Mouse (Mus musculus) liver, adult 2 months (tissue): ENCODE data around the gene St7. TPM values are rescaled to one million over a fixed set of nuclear protein-coding genes. Genes with fewer than 3 reads are reported as not detected.

Source experiments
- DNase-seq: peaks from one replicate; pipeline ENCODE4 v3.0.0-alpha.2; 2011; ENCODE audit warnings: low read depth, low spot score; ENCODE audit errors: extremely low read depth
- H3K27ac ChIP-seq: fragments of 200-500 bp; replicated peaks from 2 replicates; pipeline ENCODE4 v1.5.1; 2012; ENCODE audit warnings: low read depth, mild to moderate bottlenecking, control low read depth, inconsistent platforms, low read length; ENCODE audit not compliant: insufficient read depth
- H3K27me3 ChIP-seq: fragments of 200-500 bp; 2 replicates; pipeline ENCODE4 v1.6.1; 2012; ENCODE audit warnings: mild to moderate bottlenecking, moderate library complexity, low read length, inconsistent platforms; ENCODE audit not compliant: control insufficient read depth, insufficient read depth
- H3K36me3 ChIP-seq: fragments of 200-500 bp; 2 replicates; pipeline ENCODE4 v1.6.1; 2012; ENCODE audit warnings: low read length, inconsistent platforms; ENCODE audit not compliant: control insufficient read depth, insufficient read depth
- H3K4me1 ChIP-seq: fragments of 200-500 bp; 2 replicates; pipeline ENCODE4 v1.6.1; 2011; ENCODE audit warnings: low read length; ENCODE audit not compliant: control insufficient read depth, insufficient read depth
- H3K4me3 ChIP-seq: fragments of 200-500 bp; 2 replicates; pipeline ENCODE4 v1.5.1; 2011; ENCODE audit warnings: low read depth, mild to moderate bottlenecking, control low read depth, low read length, moderate library complexity; ENCODE audit not compliant: insufficient read depth
- H3K79me2 ChIP-seq: fragments of 200-500 bp; 2 replicates; pipeline ENCODE4 v1.6.1; 2012; ENCODE audit warnings: inconsistent platforms, mild to moderate bottlenecking, low read length, moderate library complexity; ENCODE audit not compliant: control insufficient read depth, insufficient read depth
- H3K9ac ChIP-seq: fragments of 200-500 bp; 2 replicates; pipeline ENCODE4 v1.6.1; 2012; ENCODE audit warnings: low read depth, mild to moderate bottlenecking, control low read depth, inconsistent platforms, low read length
- CTCF ChIP-seq: fragments of 200-500 bp; IDR thresholded peaks from 2 replicates; pipeline ENCODE4 v1.5.1; 2011; ENCODE audit warnings: low read depth, low read length, control low read depth
- POLR2A ChIP-seq: fragments of 200-500 bp; IDR thresholded peaks from 2 replicates; pipeline ENCODE4 v1.6.1; 2011; ENCODE audit warnings: low read length, control low read depth; ENCODE audit not compliant: insufficient read depth; ENCODE audit errors: extremely low read depth
- WGBS: fragments of 180-500 bp; shearing (Covaris S2); methylation state at CpG from one replicate; pipeline ENCODE4 v1.1.7; 2018; 5-methylcytosine and 5-hydroxymethylcytosine counted together
- polyA plus RNA-seq: library from polyadenylated mRNA; depleted of rRNA; stranded (reverse); fragments of >200 nt; gene quantifications from 2 replicates; pipeline ENCODE4 v1.2.3, GENCODE M21; 2012
- total RNA-seq: library from RNA; depleted of rRNA; stranded (reverse); fragments of >200 nt; gene quantifications from 2 replicates; pipeline ENCODE4 v1.2.3, GENCODE M21; 2014

St7 gene
- total and polyA plus RNA-seq, 2 experiments, result 5.7 to 8.8 TPM

- Histone ChIP-seq H3K79me2 (no peaks in the 10 kb centered on the region), H3K27ac (no peak overlapping the region), H3K9ac (no peak overlapping the region), H3K27me3 (no peaks in the 10 kb centered on the region), H3K4me1 (no peaks in the 10 kb centered on the region), H3K36me3 (no peaks in the 10 kb centered on the region; the same call in 1 of the 2 replicates), H3K4me3 (no peak overlapping the region)
- WGBS, result 97% methylated on average over 3 of the region's 3 CpGs
- TF ChIP-seq POLR2A, result no peak
- TF ChIP-seq CTCF, result no peak
- DNase-seq, result no peak
These were observed 183.4 kb downstream of the St7 start for GRCm38 (mm10) chr6:17876023-17876613.

DNA sequence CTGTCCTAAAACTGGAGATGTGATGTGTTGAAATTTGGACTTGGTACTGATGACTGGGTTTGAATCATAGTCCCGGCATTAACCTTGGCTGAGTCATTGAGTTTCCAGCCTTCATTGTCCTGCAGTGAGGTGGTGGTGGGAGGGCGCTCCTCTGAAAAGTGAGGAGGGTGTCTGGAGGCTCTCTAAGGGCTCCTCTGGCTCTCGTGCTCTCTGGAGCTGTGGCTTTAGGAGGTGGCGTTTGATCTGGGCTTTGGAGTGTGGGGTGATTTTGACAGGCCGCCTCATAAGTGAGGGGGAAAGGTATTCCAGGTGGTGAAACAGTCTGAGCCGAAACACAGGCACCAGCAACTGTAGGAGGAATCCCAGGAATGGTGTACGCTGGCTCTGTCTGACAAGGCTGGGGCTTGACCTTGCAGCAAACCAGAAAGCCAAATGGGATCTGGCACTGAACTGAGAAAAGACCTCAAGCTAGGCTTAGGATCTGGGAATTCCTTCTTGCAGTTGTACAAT lies 184.0 kb downstream of the St7 start:
- Histone ChIP-seq H3K36me3 (no peaks in the 10 kb centered on the region), H3K79me2 (no peaks in the 10 kb centered on the region), H3K9ac (no peak overlapping the region), H3K4me3 (no peak overlapping the region), H3K27ac (no peak overlapping the region), H3K4me1 (no peaks in the 10 kb centered on the region), H3K27me3 (no peaks in the 10 kb centered on the region)
- no peak for DNase-seq
- WGBS, result 83% methylated on average over 7 of the region's 7 CpGs
- TF ChIP-seq POLR2A (no peak), CTCF (no peak)

DNA sequence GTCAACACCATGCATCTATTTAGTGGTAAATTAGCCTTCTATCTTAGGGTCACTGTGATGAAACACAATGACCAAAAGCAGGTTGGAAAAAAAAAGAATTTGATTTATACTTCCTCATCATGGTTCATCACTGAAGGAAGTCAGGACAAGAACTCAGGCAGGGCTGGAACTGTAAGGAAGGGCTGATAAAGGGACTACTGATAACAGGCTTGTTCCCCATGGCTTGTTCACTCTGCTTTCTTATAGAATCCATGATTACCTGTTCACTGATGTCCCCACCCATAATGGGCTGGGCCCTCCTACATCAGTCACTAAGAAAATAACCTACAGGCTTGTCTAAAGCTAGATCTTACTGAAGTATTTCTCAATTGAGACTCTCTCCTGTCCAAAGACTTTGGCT lies 190.2 kb downstream of the St7 start:
- no peak for TF ChIP-seq CTCF
- TF ChIP-seq POLR2A, result no peak
- Histone ChIP-seq H3K4me3 (no peak overlapping the region), H3K27ac (no peak overlapping the region), H3K36me3 (peaks cover 6% of the 10 kb centered on the region; the same call in 1 of the 2 replicates), H3K4me1 (no peaks in the 10 kb centered on the region), H3K9ac (no peak overlapping the region), H3K27me3 (no peaks in the 10 kb centered on the region), H3K79me2 (no peaks in the 10 kb centered on the region)
- DNase-seq, result no peak

- 86% methylated on average over 6 of the region's 6 CpGs for whole genome bisulfite sequencing
These were observed 195.0 kb downstream of the St7 start for GRCm38 (mm10) chr6:17887765-17888164.

GRCm38 (mm10) chr6:17895562-17895961 lies 202.8 kb downstream of the St7 start:
- Histone ChIP-seq H3K79me2 (no peaks in the 10 kb centered on the region), H3K36me3 (no peaks in the 10 kb centered on the region), H3K27me3 (no peaks in the 10 kb centered on the region), H3K4me1 (no peaks in the 10 kb centered on the region), H3K4me3 (no peak overlapping the region), H3K9ac (no peak overlapping the region), H3K27ac (no peak overlapping the region)
- WGBS, result over 99% methylated on average over 3 of the region's 3 CpGs
- no peak for TF ChIP-seq POLR2A
- no peak for TF ChIP-seq CTCF
- DNase-seq, result no peak

More at GRCm38 (mm10) chr6:17887765-17888164, 195.0 kb downstream of the St7 start:
- no peaks in the 10 kb centered on the region for H3K4me1 ChIP-seq
- H3K4me3 ChIP-seq, result no peak overlapping the region
- H3K27me3 ChIP-seq, result no peaks in the 10 kb centered on the region
- no peak overlapping the region for H3K27ac ChIP-seq
- H3K36me3 ChIP-seq, result peaks cover 6% of the 10 kb centered on the region; the same call in 1 of the 2 replicates
- DNase-seq, result no peak
- no peaks in the 10 kb centered on the region for H3K79me2 ChIP-seq
- H3K9ac ChIP-seq, result no peak overlapping the region
- TF ChIP-seq POLR2A (no peak), CTCF (no peak)

DNA sequence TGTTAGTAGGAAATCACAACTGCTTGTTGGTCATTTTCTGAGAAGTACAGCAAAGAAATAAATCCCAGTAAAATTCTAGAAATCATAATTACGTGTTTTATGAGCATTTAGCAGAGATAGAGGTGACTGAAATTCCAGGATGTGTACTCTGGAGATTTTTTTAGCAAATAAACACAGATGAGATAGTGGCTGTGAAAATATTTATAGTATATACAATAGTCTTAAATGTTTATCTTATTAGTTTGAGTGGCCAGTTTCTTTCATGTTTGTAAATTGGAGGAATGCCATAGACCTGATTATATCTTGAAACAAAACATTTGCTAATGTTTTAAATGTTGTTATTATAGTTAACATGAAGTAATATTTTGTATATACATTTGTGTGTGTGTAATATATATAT lies 205.8 kb downstream of the St7 start:
- H3K9ac ChIP-seq, result no peak overlapping the region
- no peaks in the 10 kb centered on the region for H3K4me1 ChIP-seq
- H3K27ac ChIP-seq, result no peak overlapping the region
- TF ChIP-seq POLR2A (no peak), CTCF (no peak)
- WGBS, result 87% methylated on average over 1 of the region's 1 CpGs
- H3K36me3 ChIP-seq, result no peaks in the 10 kb centered on the region
- H3K79me2 ChIP-seq, result no peaks in the 10 kb centered on the region
- DNase-seq, result no peak
- no peaks in the 10 kb centered on the region for H3K27me3 ChIP-seq
- H3K4me3 ChIP-seq, result no peak overlapping the region
